Mouse (Mus musculus): ENCODE results near the gene Lpar6.

The Lpar6 gene

GRCm38 (mm10) chr14:73257348-73257747 lies 19.7 kb downstream of the Lpar6 start:
- no peak for DNase-seq

- no peak for DNase-seq
Measured at GRCm38 (mm10) chr14:73258181-73258580, 20.5 kb downstream of the Lpar6 start.

GRCm38 (mm10) chr14:73262210-73262609 lies 24.5 kb downstream of the Lpar6 start:
- DNase-seq, result no peak

- DNase-seq, result no peak
Measured at GRCm38 (mm10) chr14:73266166-73266565, 28.5 kb downstream of the Lpar6 start.

GRCm38 (mm10) chr14:73271807-73272206 lies 34.1 kb downstream of the Lpar6 start:
- DNase-seq, result no peak

- DNase-seq, result no peak
Measured at GRCm38 (mm10) chr14:73279096-73279495, 41.4 kb downstream of the Lpar6 start.

GRCm38 (mm10) chr14:73280996-73281395 lies 43.3 kb downstream of the Lpar6 start:
- DNase-seq, result no peak

- no peak for DNase-seq
Measured at GRCm38 (mm10) chr14:73289915-73290314, 52.2 kb downstream of the Lpar6 start.

- no peak for DNase-seq
Measured at GRCm38 (mm10) chr14:73292434-73292833, 54.7 kb downstream of the Lpar6 start.

Data from cerebellum, adult 9-11 months (tissue).